Mouse (Mus musculus): ENCODE data around the gene Tapt1. TPM values are rescaled to one million over a fixed set of nuclear protein-coding genes. Genes with fewer than 3 reads are reported as not detected.
A peak's percentile ranks its signal among the peaks of the same experiment; 100 is the strongest.
"Not testable (repeated sequence)": the region's sequence is repeated elsewhere in the genome, so short reads cannot be mapped to it uniquely, and the experiment has no call there.

Tapt1 gene
- polyA plus RNA-seq, 2 experiments from 2014 or later: 12.8 to 17.0 TPM

DNA sequence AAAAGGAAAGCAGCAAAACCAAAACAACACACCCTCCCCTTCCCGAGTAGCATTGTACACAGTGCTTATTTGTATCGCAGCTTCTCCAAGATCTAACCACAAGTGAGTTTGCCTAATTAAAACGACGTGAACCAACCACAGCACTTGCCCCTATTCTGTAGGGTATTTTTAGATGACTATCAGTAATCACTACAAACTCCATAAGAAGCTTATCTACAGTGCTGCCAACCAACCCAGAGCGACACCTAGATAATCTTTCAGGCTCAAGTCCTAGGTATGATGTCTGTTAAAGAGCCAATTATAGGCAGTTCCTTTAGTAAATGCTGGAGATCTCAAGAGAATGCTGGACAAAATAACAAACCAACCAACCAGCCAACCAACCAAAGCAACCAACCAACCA is 28.6 kb downstream of the Tapt1 start:
- ATAC-seq: no peak

GRCm38 (mm10) chr5:44196167-44196566 is 30.3 kb downstream of the Tapt1 start:
- no peak for ATAC-seq

DNA sequence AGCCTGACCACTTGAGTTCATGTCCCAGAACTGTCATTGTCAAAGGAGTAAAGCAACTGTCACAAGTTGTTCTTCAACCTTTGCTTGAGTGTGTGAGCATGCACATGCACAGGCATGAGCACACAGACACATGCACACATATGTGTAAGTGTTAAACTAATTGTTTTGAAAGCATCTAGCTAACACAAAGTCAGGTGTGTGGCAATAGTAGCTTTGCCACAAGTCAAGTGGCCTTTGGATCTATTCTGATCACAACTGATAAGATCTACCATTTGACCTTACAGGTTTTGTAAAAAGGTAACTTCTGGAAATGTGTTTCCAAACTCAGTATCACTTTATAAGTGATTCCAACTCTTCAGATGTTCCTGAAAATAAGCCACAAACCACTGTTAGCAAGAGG is 39.1 kb downstream of the Tapt1 start:
- ATAC-seq: no peak

- ATAC-seq: peak; percentile 85
These were observed 44.8 kb downstream of the Tapt1 start for GRCm38 (mm10) chr5:44181669-44182068.

DNA sequence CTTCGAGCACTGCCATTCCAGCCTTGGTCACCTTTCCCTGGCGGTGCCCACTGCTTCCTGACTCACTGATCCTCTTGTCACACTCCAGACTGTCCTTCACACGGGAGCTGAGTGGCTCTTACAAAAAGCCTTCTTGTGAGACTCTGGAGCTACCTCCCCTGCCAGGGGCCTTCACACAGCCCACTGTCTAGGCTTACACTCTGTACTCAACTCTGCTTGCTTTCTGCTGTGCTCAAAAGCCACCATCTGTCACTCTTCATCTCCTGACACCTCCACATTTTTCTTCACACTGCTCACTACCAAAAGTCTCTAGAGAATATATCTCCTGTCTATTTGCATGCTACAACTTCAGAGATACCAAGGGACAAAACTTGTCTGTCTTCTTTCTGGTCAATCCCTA is 46.0 kb downstream of the Tapt1 start:
- no peak for ATAC-seq

DNA sequence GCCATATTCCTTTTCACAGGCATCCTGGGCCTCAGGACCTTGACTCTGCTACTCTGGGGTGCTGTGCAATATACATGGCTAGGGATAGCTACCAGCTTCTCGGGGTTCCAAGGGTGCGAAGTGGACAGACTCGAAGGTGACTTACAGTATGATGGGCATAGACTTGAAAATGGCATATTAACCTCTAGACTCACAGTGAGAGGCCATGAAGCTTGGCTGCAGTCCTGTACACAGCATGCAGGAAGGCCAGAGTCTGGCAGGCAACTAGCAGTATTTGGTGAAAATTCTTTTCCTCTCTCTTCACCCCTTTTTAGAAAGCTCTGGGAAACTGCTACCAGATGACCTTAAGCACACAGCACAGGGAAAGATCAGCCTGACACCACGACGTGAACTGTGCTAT is 52.4 kb downstream of the Tapt1 start:
- ATAC-seq: no peak

DNA sequence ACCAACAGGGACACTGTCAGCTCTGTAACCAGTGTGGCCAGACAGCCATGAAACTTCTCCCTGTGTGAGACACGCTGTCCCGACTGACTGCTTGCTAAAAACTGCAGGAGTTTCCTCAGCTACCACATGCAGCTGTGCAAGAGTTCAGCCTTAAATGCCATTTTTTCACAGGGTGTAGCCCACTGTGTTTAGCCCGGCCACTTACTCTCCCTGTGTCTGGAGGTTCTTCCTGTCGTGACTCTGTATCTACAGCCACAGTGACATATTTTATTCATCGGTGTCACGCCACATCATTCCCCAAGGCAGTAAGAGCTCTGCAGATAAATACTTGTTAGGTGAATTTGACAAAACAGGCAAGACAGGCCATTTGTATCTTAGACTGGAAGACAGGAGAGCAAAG is 59.6 kb downstream of the Tapt1 start:
- no peak for ATAC-seq

DNA sequence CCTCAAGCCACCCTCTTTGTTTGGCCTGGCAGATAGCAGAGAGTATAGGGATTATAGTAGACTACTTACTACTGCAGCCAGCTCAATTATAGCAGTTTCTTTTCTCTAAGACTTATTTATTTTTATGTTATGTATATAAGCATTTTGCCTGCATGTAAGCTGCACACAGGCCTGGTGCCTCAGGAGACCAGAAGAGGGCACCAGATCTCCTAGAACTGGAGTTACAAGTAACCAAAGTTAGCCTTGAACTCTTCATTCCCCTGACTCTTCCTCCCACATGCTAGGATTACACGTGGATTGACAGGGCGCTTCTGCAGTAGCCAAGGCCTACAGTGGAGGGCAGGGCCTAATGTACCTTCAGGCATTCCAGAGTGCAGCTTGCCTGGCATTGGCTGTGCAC is 60.6 kb downstream of the Tapt1 start:
- ATAC-seq: peak; percentile 63

- ATAC-seq: no peak
These were observed 62.1 kb downstream of the Tapt1 start for GRCm38 (mm10) chr5:44164233-44164776.

GRCm38 (mm10) chr5:44163318-44163717 is 63.1 kb downstream of the Tapt1 start:
- no peak for ATAC-seq

- ATAC-seq: no peak
These were observed 63.6 kb downstream of the Tapt1 start for GRCm38 (mm10) chr5:44162786-44163185.

GRCm38 (mm10) chr5:44159679-44160438 is 66.6 kb downstream of the Tapt1 start:
- no peak for ATAC-seq

DNA sequence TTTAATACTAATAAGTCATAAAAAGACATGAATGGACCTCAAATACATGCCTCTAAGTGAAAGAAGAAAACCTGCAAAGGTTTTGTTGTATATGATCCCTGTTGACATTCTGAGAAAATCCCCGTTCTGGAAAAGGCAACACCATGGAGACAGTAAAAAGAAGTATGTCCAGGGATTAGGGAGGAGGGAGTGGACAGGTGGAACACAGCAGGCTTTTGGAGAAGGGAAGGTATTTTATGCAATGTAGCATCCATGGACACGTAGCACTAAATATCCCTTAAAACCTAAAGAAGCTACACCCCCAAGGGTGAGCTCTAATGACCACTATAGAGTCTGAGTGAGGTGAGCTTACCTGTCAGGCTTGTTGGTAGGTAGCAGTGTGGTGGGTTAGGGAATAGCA is 67.2 kb downstream of the Tapt1 start:
- no peak for ATAC-seq

DNA sequence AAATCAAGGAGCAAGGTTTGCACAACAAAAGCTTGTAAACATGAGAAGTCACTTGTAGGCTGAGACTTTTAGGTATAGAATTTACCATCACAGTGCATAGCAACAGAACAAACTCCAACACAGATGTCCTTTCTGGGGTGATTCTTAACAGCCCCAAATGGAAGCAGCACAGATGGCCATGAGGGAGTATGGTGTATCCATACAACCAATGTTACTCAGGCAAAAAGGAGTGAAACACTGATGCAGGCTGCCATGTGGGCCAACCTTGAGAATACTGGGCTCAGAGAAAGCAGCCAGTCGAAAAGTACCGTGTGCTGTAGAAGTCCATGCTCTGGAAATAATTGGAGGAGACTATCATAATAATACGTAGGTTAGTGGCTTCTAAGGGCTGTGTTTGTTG is 68.0 kb downstream of the Tapt1 start:
- no peak for ATAC-seq

DNA sequence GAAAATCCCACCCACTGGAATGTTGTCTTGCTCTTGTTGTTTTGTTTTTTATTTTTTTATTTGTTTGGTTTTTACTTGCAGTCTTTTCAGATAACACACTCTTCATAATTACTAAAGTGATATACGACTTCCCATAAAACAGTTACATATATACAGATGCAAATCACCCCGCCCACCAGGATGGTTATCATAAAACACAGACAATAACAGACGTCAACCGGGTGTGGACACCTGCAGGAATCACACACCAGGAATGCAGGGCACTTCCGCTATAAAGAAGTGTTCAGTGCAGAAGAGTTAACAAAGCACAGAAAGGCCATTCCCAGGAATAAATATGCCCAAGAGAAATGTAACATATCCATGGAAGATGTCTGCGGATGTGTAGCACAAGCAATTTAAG is 68.7 kb downstream of the Tapt1 start:
- no peak for ATAC-seq

DNA sequence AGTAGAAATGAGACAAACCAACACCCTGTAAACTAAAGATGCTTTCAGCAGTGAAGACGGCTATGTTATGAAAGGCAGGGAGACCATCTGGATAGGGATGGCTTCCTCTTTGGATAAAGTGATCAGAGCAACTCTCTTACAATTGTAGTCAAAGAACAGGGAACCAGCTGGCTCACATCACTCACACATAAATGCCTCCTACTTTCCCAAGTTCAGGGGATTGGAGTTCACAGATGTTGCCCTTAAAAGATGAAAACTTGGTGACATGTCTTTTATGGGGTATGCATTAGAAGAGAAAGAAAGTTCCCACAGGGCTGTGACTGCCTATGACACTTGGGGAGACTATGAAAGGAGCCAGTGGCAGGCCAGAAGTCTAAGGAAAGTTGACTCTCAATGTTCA is 73.4 kb downstream of the Tapt1 start:
- no peak for ATAC-seq

- no peak for ATAC-seq
These were observed 74.9 kb downstream of the Tapt1 start for GRCm38 (mm10) chr5:44151327-44152051.

- no peak for ATAC-seq
These were observed 78.7 kb downstream of the Tapt1 start for GRCm38 (mm10) chr5:44147732-44148131.

DNA sequence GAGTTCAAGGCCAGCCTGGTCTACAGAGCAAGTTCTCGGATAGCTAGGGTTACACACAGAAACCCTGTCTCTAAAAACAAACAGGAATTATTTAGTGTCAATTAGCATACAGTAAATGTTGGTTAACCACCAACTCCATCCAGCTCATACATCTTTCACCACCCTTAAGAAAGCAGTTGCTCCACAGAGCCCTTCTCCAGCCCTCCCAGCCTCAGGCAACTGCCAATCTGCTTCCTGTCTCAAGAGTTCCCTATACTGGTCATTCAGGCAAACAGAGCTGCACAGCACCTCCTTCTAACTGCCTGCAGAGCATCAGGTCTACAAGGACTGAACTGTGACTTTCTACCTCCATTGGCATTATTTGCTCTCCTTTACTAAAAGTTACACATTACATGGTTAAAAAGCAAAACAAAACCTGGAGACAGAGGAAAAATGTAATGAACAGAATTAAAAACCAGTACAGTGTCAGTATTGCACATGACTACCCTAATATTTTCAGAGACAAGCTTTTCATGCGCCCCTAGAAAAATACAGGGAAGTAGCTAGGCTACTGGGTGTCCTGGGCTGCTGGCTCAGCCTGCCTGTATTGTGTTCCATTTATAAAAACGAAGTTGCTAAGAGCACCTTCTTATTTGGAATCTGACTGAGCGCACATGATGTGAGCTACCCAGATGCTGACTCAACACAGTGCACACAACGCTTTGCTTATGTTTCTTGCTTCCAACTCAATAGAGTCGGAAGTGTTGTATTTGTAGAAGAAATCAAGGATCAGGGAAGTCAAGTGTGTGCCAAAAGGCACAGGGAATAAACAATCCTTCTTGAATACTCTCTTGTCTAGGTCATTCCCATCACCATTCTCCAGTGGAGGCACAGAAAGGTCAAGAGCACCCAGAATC is 79.7 kb downstream of the Tapt1 start:
- ATAC-seq: no peak

GRCm38 (mm10) chr5:44143467-44144235 is 82.8 kb downstream of the Tapt1 start:
- no peak for ATAC-seq

GRCm38 (mm10) chr5:44127487-44127886 is 98.9 kb downstream of the Tapt1 start:
- no peak for ATAC-seq

GRCm38 (mm10) chr5:44126574-44126973 is 99.9 kb downstream of the Tapt1 start:
- ATAC-seq: not testable (repeated sequence)

All from CD4-positive, CD25-positive, alpha-beta regulatory T cell, adult 4 months (primary cell).